ENCODE assay signal across 25 mouse cellular contexts in genomic region chr13:20525844-20526243, GRCm38 (mm10).
A peak's percentile ranks its signal among the peaks of the same experiment; 100 is the strongest.
DNase-seq lines count a peak whose midpoint lies in the region; ATAC-seq and TF ChIP-seq lines count a peak whose summit lies in the region.
"Had no signal": no experiment of that assay in that cellular context is flagged by ENCODE, and none has a peak within 500 bp of the region (broad histone marks: within the 10 kb centered on the region; RNA-seq: fewer than 3 reads in every experiment).

No protein-coding gene starts in this region.

- no peak for TF ChIP-seq RAD21 in CH12.LX (IDR thresholded peaks at IDR 0.05; ENCODE audit: low read depth, low read length)

- H3K4me2 ChIP-seq in liver, postnatal 0 days (ENCODE audit: low read depth, low read length) = no peak overlapping the region
- no peak overlapping the region for H3K4me2 ChIP-seq in liver, embryonic 11.5 days
- H3K4me2 ChIP-seq in CH12.LX (ENCODE audit: insufficient read depth, low read depth, poor library complexity, severe bottlenecking) = no peak overlapping the region
- H3K4me2 ChIP-seq: embryonic facial prominence, embryonic 13.5 days; forebrain, embryonic 15.5 days; hindbrain, embryonic 13.5 days; midbrain, embryonic 12.5 days; neural tube, embryonic 13.5 days had no signal

- no peak for TF ChIP-seq EP300 in liver, postnatal 0 days (IDR thresholded peaks at IDR 0.05; ENCODE audit: low read depth)
- TF ChIP-seq EP300 in CH12.LX (IDR thresholded peaks at IDR 0.05; ENCODE audit: low read length) = no peak

- no peak for ATAC-seq in liver, postnatal 0 days
- no peak for ATAC-seq in liver, embryonic 11.5 days (replicated peaks; ENCODE audit: low FRiP score)
- ATAC-seq: forebrain, embryonic 15.5 days; inflammation-experienced regulatory T-cells, adult 6 months had no signal

- 57% methylated on average over 4 of the region's 4 CpGs for WGBS in liver, postnatal 0 days (ENCODE audit: insufficient replicate concordance)
- WGBS in liver, embryonic 11.5 days = 73% methylated on average over 4 of the region's 4 CpGs

- H3K36me3 ChIP-seq in liver, postnatal 0 days (replicated peaks; ENCODE audit: insufficient read depth, low read length) = no peaks in the 10 kb centered on the region
- H3K36me3 ChIP-seq in liver, embryonic 11.5 days (ENCODE audit: control insufficient read depth, insufficient read depth, low read length) = no peaks in the 10 kb centered on the region
- peaks cover 0 to 51% of the 10 kb centered on the region in 2 experiments for H3K36me3 ChIP-seq in CH12.LX (replicated peaks in 1 of 2; ENCODE audit: control insufficient read depth in 1 of 2, insufficient read depth in 1 of 2, low read length in 1 of 2)
- H3K36me3 ChIP-seq: embryonic facial prominence, embryonic 13.5 days; forebrain, embryonic 15.5 days; hindbrain, embryonic 13.5 days; midbrain, embryonic 12.5 days; neural tube, embryonic 13.5 days had no signal

- H3K27ac ChIP-seq in liver, postnatal 0 days (ENCODE audit: low read depth) = no peak overlapping the region
- H3K27ac ChIP-seq in liver, embryonic 11.5 days (ENCODE audit: low read depth, low read length) = no peak overlapping the region
- H3K27ac ChIP-seq in CH12.LX (ENCODE audit: insufficient read depth, low read depth) = no peak overlapping the region
- H3K27ac ChIP-seq: embryonic facial prominence, embryonic 13.5 days; forebrain, embryonic 15.5 days; hindbrain, embryonic 13.5 days; midbrain, embryonic 12.5 days; neural tube, embryonic 13.5 days; stomach, postnatal 0 days had no signal

- H3K9ac ChIP-seq in liver, postnatal 0 days (replicated peaks) = no peak overlapping the region
- no peak overlapping the region for H3K9ac ChIP-seq in liver, embryonic 11.5 days (ENCODE audit: low read depth, low read length)
- no peak overlapping the region for H3K9ac ChIP-seq in CH12.LX (ENCODE audit: insufficient read depth, low read depth)
- H3K9ac ChIP-seq: embryonic facial prominence, embryonic 13.5 days; forebrain, embryonic 15.5 days; hindbrain, embryonic 13.5 days; midbrain, embryonic 12.5 days; neural tube, embryonic 13.5 days had no signal

- DNase-seq in cerebellum, postnatal 25 days = peak; percentile 30 to 38
- DNase-seq in cerebellum, adult 11 months = no peak
- DNase-seq in liver, postnatal 0 days = peak; percentile 15
- DNase-seq in liver, embryonic 11.5 days (ENCODE audit: low spot score) = no peak
- DNase-seq in A20 (ENCODE audit: low read depth, low spot score) = peak; percentile 54
- DNase-seq in CH12.LX (ENCODE audit: extremely low read depth) = peak; percentile 17
- DNase-seq in heart, adult 18-20 months = no peak
- DNase-seq: adrenal gland, postnatal 10 days; gastrocnemius, postnatal 36 days; kidney, adult 18-20 months; layer of hippocampus, adult 9-11 months; lung, adult 18-20 months; lung, postnatal 10 days; right cerebral cortex, adult 18-20 months; right cerebral cortex, postnatal 4 days; thymus, adult 2 months had no signal

- H3K27me3 ChIP-seq in liver, postnatal 0 days (ENCODE audit: insufficient read depth, low read length) = no peaks in the 10 kb centered on the region
- no peaks in the 10 kb centered on the region for H3K27me3 ChIP-seq in liver, embryonic 11.5 days (replicated peaks; ENCODE audit: control insufficient read depth, insufficient read depth, low read length)
- H3K27me3 ChIP-seq in CH12.LX (replicated peaks) = no peaks in the 10 kb centered on the region
- H3K27me3 ChIP-seq: embryonic facial prominence, embryonic 13.5 days; forebrain, embryonic 15.5 days; hindbrain, embryonic 13.5 days; midbrain, embryonic 12.5 days; neural tube, embryonic 13.5 days had no signal

- no peaks in the 10 kb centered on the region for H3K9me3 ChIP-seq in liver, postnatal 0 days (ENCODE audit: low read length)
- H3K9me3 ChIP-seq in liver, embryonic 11.5 days (ENCODE audit: control insufficient read depth, low read length) = no peaks in the 10 kb centered on the region
- no peaks in the 10 kb centered on the region for H3K9me3 ChIP-seq in CH12.LX (replicated peaks; ENCODE audit: low read length)
- H3K9me3 ChIP-seq: embryonic facial prominence, embryonic 13.5 days; forebrain, embryonic 15.5 days; hindbrain, embryonic 13.5 days; midbrain, embryonic 12.5 days; neural tube, embryonic 13.5 days had no signal

- no peak for TF ChIP-seq POLR2A in CH12.LX (IDR thresholded peaks at IDR 0.05; ENCODE audit: low read depth, low read length)

- H3K4me1 ChIP-seq in liver, postnatal 0 days (ENCODE audit: insufficient read depth) = peaks cover 4% of the 10 kb centered on the region; the same call in 1 of the 2 replicates
- H3K4me1 ChIP-seq in liver, embryonic 11.5 days (replicated peaks; ENCODE audit: control insufficient read depth, insufficient read depth, low read length) = no peaks in the 10 kb centered on the region
- H3K4me1 ChIP-seq in CH12.LX (ENCODE audit: control insufficient read depth in 1 of 2, insufficient read depth in 2 of 2) = peaks cover 0 to 22% of the 10 kb centered on the region in 2 experiments; a peak in 2 of 4 replicates
- H3K4me1 ChIP-seq: forebrain, embryonic 15.5 days; midbrain, embryonic 12.5 days had no signal

- no peak for TF ChIP-seq CTCF in liver, postnatal 0 days (IDR thresholded peaks at IDR 0.05; ENCODE audit: low read depth)
- no peak for TF ChIP-seq CTCF in CH12.LX (conservative IDR thresholded peaks at IDR 0.05 in 1 of 2, IDR thresholded peaks at IDR 0.05 in 1 of 2; ENCODE audit: low read depth in 2 of 2, low read length in 2 of 2)

- in situ Hi-C loops in CH12.LX (cut with MboI; ENCODE audit: low pct_ligation_motif_present, low pct_unique_long_range_greater_than_20kb, low sequenced_read_pairs) = no loop called here

- no peak overlapping the region for H3K4me3 ChIP-seq in liver, postnatal 0 days (ENCODE audit: low read depth, low read length)
- H3K4me3 ChIP-seq in liver, embryonic 11.5 days (ENCODE audit: low read depth, low read length) = no peak overlapping the region
- no peak overlapping the region for H3K4me3 ChIP-seq in CH12.LX (replicated peaks in 1 of 3; ENCODE audit: low read depth in 2 of 3, low read length in 2 of 3, poor library complexity in 1 of 3)
- H3K4me3 ChIP-seq: embryonic facial prominence, embryonic 13.5 days; erythroblast, embryonic 14.5 days; forebrain, embryonic 15.5 days; hindbrain, embryonic 13.5 days; midbrain, embryonic 12.5 days; myocyte; neural tube, embryonic 13.5 days had no signal

- dilution Hi-C loops in CH12.LX (cut with MboI; ENCODE audit: extremely low pct_ligation_motif_present, extremely low pct_unique_long_range_greater_than_20kb, low sequenced_read_pairs) = no loop called here

- no peaks in the 10 kb centered on the region for H3K79me2 ChIP-seq in CH12.LX (replicated peaks; ENCODE audit: control insufficient read depth, extremely low read depth, insufficient read depth, poor library complexity, severe bottlenecking)

TF ChIP-seq in CH12.LX, 34 proteins besides CTCF, POLR2A, EP300 and RAD21:
- TF ChIP-seq MAFK (IDR thresholded peaks at IDR 0.05; ENCODE audit: insufficient replicate concordance, low read length) = no peak

Comparison
In these comparisons a context has a peak if more than half of its experiments do, and no peak if none do; other contexts are left out.
1. DNase-seq: peak in cerebellum, postnatal 25 days (2 of 2), liver, postnatal 0 days (single experiment), A20 (single experiment) and CH12.LX (single experiment); none in cerebellum, adult 11 months (single experiment), liver, embryonic 11.5 days (single experiment) and heart, adult 18-20 months (0 of 2).